Comparison of ENCODE assay signal across 17 mouse cellular contexts in genomic region chr3:31307936-31308335, GRCm38 (mm10). TPM values are rescaled to one million over a fixed set of nuclear protein-coding genes. Genes with fewer than 3 reads are reported as not detected.
DNase-seq lines count a peak whose midpoint lies in the region; ATAC-seq lines count a peak whose summit lies in the region.
"Had no signal": no experiment of that assay in that cellular context is flagged by ENCODE, and none has a peak within 500 bp of the region (broad histone marks: within the 10 kb centered on the region; RNA-seq: fewer than 3 reads in every experiment).

No protein-coding gene starts in this region.

- H3K36me3 ChIP-seq in hindbrain, embryonic 13.5 days = no peaks in the 10 kb centered on the region
- H3K36me3 ChIP-seq in hindbrain, embryonic 11.5 days (ENCODE audit: control insufficient read depth, insufficient read depth, low read length) = no peaks in the 10 kb centered on the region
- H3K36me3 ChIP-seq in liver, embryonic 12.5 days = no peaks in the 10 kb centered on the region
- H3K36me3 ChIP-seq: embryonic facial prominence, embryonic 12.5 days; forebrain, embryonic 12.5 days; neural tube, embryonic 12.5 days had no signal

- no peak for ATAC-seq in hindbrain, embryonic 13.5 days (ENCODE audit: low FRiP score)
- no peak for ATAC-seq in hindbrain, embryonic 11.5 days (ENCODE audit: low FRiP score)
- no peak for ATAC-seq in liver, embryonic 12.5 days

- no peaks in the 10 kb centered on the region for H3K9me3 ChIP-seq in hindbrain, embryonic 13.5 days
- no peaks in the 10 kb centered on the region for H3K9me3 ChIP-seq in hindbrain, embryonic 11.5 days (ENCODE audit: control insufficient read depth, low read length)
- no peaks in the 10 kb centered on the region for H3K9me3 ChIP-seq in liver, embryonic 12.5 days (replicated peaks)
- H3K9me3 ChIP-seq: embryonic facial prominence, embryonic 12.5 days; forebrain, embryonic 12.5 days; neural tube, embryonic 12.5 days had no signal

- H3K27ac ChIP-seq in hindbrain, embryonic 13.5 days = no peak overlapping the region
- no peak overlapping the region for H3K27ac ChIP-seq in hindbrain, embryonic 11.5 days (ENCODE audit: low read depth, low read length)
- H3K27ac ChIP-seq in liver, embryonic 12.5 days = no peak overlapping the region
- H3K27ac ChIP-seq: embryonic facial prominence, embryonic 12.5 days; forebrain, embryonic 12.5 days; liver, embryonic 14.5 days; macrophage; neural tube, embryonic 12.5 days had no signal

- peaks cover 24% of the 10 kb centered on the region for H3K27me3 ChIP-seq in hindbrain, embryonic 13.5 days
- peaks cover 4% of the 10 kb centered on the region; the same call in 1 of the 2 replicates for H3K27me3 ChIP-seq in hindbrain, embryonic 11.5 days (ENCODE audit: control insufficient read depth, insufficient read depth, low read length)
- H3K27me3 ChIP-seq in liver, embryonic 12.5 days (replicated peaks) = peaks cover 42% of the 10 kb centered on the region

- H3K9ac ChIP-seq in hindbrain, embryonic 13.5 days = no peak overlapping the region
- H3K9ac ChIP-seq in hindbrain, embryonic 11.5 days (ENCODE audit: low read depth, low read length) = no peak overlapping the region
- no peak overlapping the region for H3K9ac ChIP-seq in liver, embryonic 12.5 days
- H3K9ac ChIP-seq: embryonic facial prominence, embryonic 12.5 days; forebrain, embryonic 12.5 days; liver, embryonic 14.5 days; neural tube, embryonic 12.5 days had no signal

- H3K4me1 ChIP-seq in hindbrain, embryonic 13.5 days (replicated peaks) = peaks cover 20% of the 10 kb centered on the region
- H3K4me1 ChIP-seq in hindbrain, embryonic 11.5 days (replicated peaks; ENCODE audit: control insufficient read depth, insufficient read depth, low read length) = no peaks in the 10 kb centered on the region
- no peaks in the 10 kb centered on the region for H3K4me1 ChIP-seq in liver, embryonic 12.5 days

- peak overlapping the region; percentile 68; the same call in 1 of the 2 replicates for H3K4me3 ChIP-seq in hindbrain, embryonic 13.5 days
- no peak overlapping the region for H3K4me3 ChIP-seq in hindbrain, embryonic 11.5 days (ENCODE audit: low read depth, low read length)
- no peak overlapping the region for H3K4me3 ChIP-seq in liver, embryonic 12.5 days
- H3K4me3 ChIP-seq: embryonic facial prominence, embryonic 12.5 days; forebrain, embryonic 12.5 days; neural tube, embryonic 12.5 days had no signal

- 80% methylated on average over 6 of the region's 6 CpGs for WGBS in hindbrain, embryonic 13.5 days
- 83% methylated on average over 6 of the region's 6 CpGs for WGBS in hindbrain, embryonic 11.5 days
- 52% methylated on average over 6 of the region's 6 CpGs for WGBS in liver, embryonic 12.5 days (ENCODE audit: insufficient replicate concordance)

- no peak for DNase-seq in hindbrain, embryonic 11.5 days (ENCODE audit: low spot score)
- peak; percentile 56 to 75 for DNase-seq in frontal cortex, adult 2 months (ENCODE audit: extremely low spot score in 1 of 2, low spot score in 1 of 2)
- DNase-seq in layer of hippocampus, postnatal 36 days = peak; percentile 72 to 75
- peak; percentile 71 to 82 for DNase-seq in right cerebral cortex, postnatal 10 days (ENCODE audit: low spot score in 2 of 2)
- DNase-seq in cerebellum, adult 9-11 months = no peak
- DNase-seq in heart, adult 8-10 months (ENCODE audit: low spot score) = no peak
- DNase-seq: B cell, adult 2 months; heart, adult 18-20 months; kidney, postnatal 4 days; thymus, adult 18-20 months had no signal

- H3K4me2 ChIP-seq in hindbrain, embryonic 13.5 days = no peak overlapping the region
- H3K4me2 ChIP-seq in hindbrain, embryonic 11.5 days (replicated peaks; ENCODE audit: low read depth, low read length) = no peak overlapping the region
- H3K4me2 ChIP-seq in liver, embryonic 12.5 days = no peak overlapping the region
- H3K4me2 ChIP-seq: embryonic facial prominence, embryonic 12.5 days; forebrain, embryonic 12.5 days had no signal

RNA-seq across cellular contexts. Expression of gene Slc7a14, which starts 2.2 kb away (rescaled TPM):
- 3.8 and 4.8 TPM in 2 replicates for polyA plus RNA-seq in hindbrain, embryonic 13.5 days (2015; fragmentation: Nextera tagmentation; extraction: Ambion mirVana)
- 0.50 and 1.2 TPM in 2 replicates for polyA plus RNA-seq in hindbrain, embryonic 11.5 days (2014; fragmentation: Nextera tagmentation; extraction: Ambion mirVana)
- 13.5 and 16.7 TPM in 2 replicates for polyA plus RNA-seq in frontal cortex, adult 2 months (2012; rRNA removed)
- total RNA-seq in layer of hippocampus, postnatal 36 days (2021) = 10 to 100 TPM; 85.1 to 89.4 TPM
- 0.07 TPM in 2 replicates for polyA plus RNA-seq in liver, embryonic 12.5 days (2016; fragmentation: Nextera tagmentation; extraction: Ambion mirVana)
- total RNA-seq in heart, adult 8-10 months (2022) = under 1 TPM in 3 of 4 experiments, not detected in 1; 0.08 to 0.22 (median 0.09) TPM
- total RNA-seq: heart, adult 18-20 months had no signal
- polyA plus RNA-seq: macrophage had no signal

Comparison
In these comparisons a context has a peak if more than half of its experiments do, and no peak if none do; other contexts are left out.
1. DNase-seq: peak in frontal cortex, adult 2 months (2 of 2), layer of hippocampus, postnatal 36 days (2 of 2) and right cerebral cortex, postnatal 10 days (2 of 2); none in hindbrain, embryonic 11.5 days (single experiment), cerebellum, adult 9-11 months (single experiment) and heart, adult 8-10 months (single experiment).